Mouse (Mus musculus) spleen, adult 2 months (tissue): Measurements from ENCODE around the gene Gm13696.
"Not testable (repeated sequence)": the region's sequence is repeated elsewhere in the genome, so short reads cannot be mapped to it uniquely, and the experiment has no call there.

Experiments used
- CTCF ChIP-seq: fragments of 200-500 bp; IDR thresholded peaks from 2 replicates; pipeline ENCODE4 v1.5.1; 2011; ENCODE audit warnings: mild to moderate bottlenecking, inconsistent platforms; ENCODE audit not compliant: insufficient read depth, insufficient read length, insufficient replicate concordance; ENCODE audit errors: extremely low read depth
- POLR2A ChIP-seq: fragments of 200-500 bp; IDR thresholded peaks from 2 replicates; pipeline ENCODE4 v1.6.1; 2011; ENCODE audit warnings: low read depth, low read length, inconsistent platforms

- not testable (repeated sequence) for TF ChIP-seq CTCF, POLR2A
Observed at GRCm38 (mm10) chr2:83967013-83967412, 5.9 kb upstream of the Gm13696 start, which contains the start of gene Gm13695.
